Mouse (Mus musculus) WW6 (cell line): Measurements from ENCODE around the gene Dnajc12.
"Not testable (repeated sequence)": the region's sequence is repeated elsewhere in the genome, so short reads cannot be mapped to it uniquely, and the experiment has no call there.

ENCODE experiments used
- DNase-seq: peaks from one replicate; pipeline ENCODE4 v3.0.0-alpha.2; 2013; ENCODE audit warnings: low read depth, low spot score

The Dnajc12 gene

GRCm38 (mm10) chr10:63429785-63430305 is 47.6 kb downstream of the Dnajc12 start, which contains the start of gene Ctnna3:
Ctnna3 (plus strand) TSS chr10:63430098.
- DNase-seq: peak; percentile 87

GRCm38 (mm10) chr10:63431221-63431736 is 49.0 kb downstream of the Dnajc12 start:
- no peak for DNase-seq

GRCm38 (mm10) chr10:63432099-63432498 is 49.9 kb downstream of the Dnajc12 start:
- no peak for DNase-seq

GRCm38 (mm10) chr10:63432887-63433286 is 50.6 kb downstream of the Dnajc12 start:
- no peak for DNase-seq

- no peak for DNase-seq
Measured at GRCm38 (mm10) chr10:63438736-63439262, 56.6 kb downstream of the Dnajc12 start.

GRCm38 (mm10) chr10:63439694-63440228 is 57.5 kb downstream of the Dnajc12 start:
- no peak for DNase-seq

- DNase-seq: not testable (repeated sequence)
Measured at GRCm38 (mm10) chr10:63444602-63445387, 62.6 kb downstream of the Dnajc12 start.

- no peak for DNase-seq
Measured at GRCm38 (mm10) chr10:63453926-63454325, 71.7 kb downstream of the Dnajc12 start.

GRCm38 (mm10) chr10:63455110-63455878 is 73.1 kb downstream of the Dnajc12 start:
- DNase-seq: no peak

- no peak for DNase-seq
Measured at GRCm38 (mm10) chr10:63457292-63458128, 75.3 kb downstream of the Dnajc12 start.
